Mouse (Mus musculus) forebrain, embryonic 15.5 days (tissue): ENCODE data around the gene Dpy19l1. TPM values are rescaled to one million over a fixed set of nuclear protein-coding genes. Genes with fewer than 3 reads are reported as not detected.

Experiments used
- ATAC-seq: fragments of 200-750 bp; cut with Nextera tagmentation; replicated peaks from 2 replicates; pipeline ENCODE4 v1.8.0; 2017; ENCODE audit warnings: mild to moderate bottlenecking, moderate TSS enrichment, moderate library complexity
- H3K27ac ChIP-seq: fragments of 300-500 bp; sonication (generic); replicated peaks from 2 replicates; pipeline ENCODE4 v1.5.1; 2015; ENCODE audit warnings: mild to moderate bottlenecking, inconsistent platforms
- H3K27me3 ChIP-seq: fragments of 300-500 bp; sonication (generic); 2 replicates; pipeline ENCODE4 v1.6.1; 2015; ENCODE audit warnings: inconsistent platforms
- H3K36me3 ChIP-seq: fragments of 300-500 bp; sonication (generic); 2 replicates; pipeline ENCODE4 v1.6.1; 2015; ENCODE audit warnings: mild to moderate bottlenecking, inconsistent platforms
- H3K4me1 ChIP-seq: fragments of 300-500 bp; sonication (generic); 2 replicates; pipeline ENCODE4 v1.6.1; 2015; ENCODE audit warnings: inconsistent platforms
- H3K4me2 ChIP-seq: fragments of 300-500 bp; sonication (generic); replicated peaks from 2 replicates; pipeline ENCODE4 v1.6.1; 2015; ENCODE audit warnings: mild to moderate bottlenecking, inconsistent platforms
- H3K4me3 ChIP-seq: fragments of 300-500 bp; sonication (generic); 2 replicates; pipeline ENCODE4 v1.5.1; 2015; ENCODE audit warnings: mild to moderate bottlenecking, inconsistent platforms
- H3K9ac ChIP-seq: fragments of 300-500 bp; sonication (generic); replicated peaks from 2 replicates; pipeline ENCODE4 v1.6.1; 2015; ENCODE audit warnings: mild to moderate bottlenecking, inconsistent platforms
- H3K9me3 ChIP-seq: fragments of 300-500 bp; sonication (generic); 2 replicates; pipeline ENCODE4 v1.6.1; 2016; ENCODE audit warnings: inconsistent platforms
- WGBS: fragments of 180-500 bp; shearing (Covaris S2); methylation state at CpG from one replicate; pipeline ENCODE4 v1.1.7; 2015; ENCODE audit warnings: mixed read lengths; 5-methylcytosine and 5-hydroxymethylcytosine counted together
- polyA plus RNA-seq: library from polyadenylated mRNA; unstranded; fragments of >200 nt; fragmentation: Nextera tagmentation; extraction: Ambion mirVana; gene quantifications from 2 replicates; pipeline ENCODE4 v1.2.1, GENCODE M21; 2015

Gene Dpy19l1
- polyA plus RNA-seq: 34.7 and 52.8 TPM in 2 replicates

DNA sequence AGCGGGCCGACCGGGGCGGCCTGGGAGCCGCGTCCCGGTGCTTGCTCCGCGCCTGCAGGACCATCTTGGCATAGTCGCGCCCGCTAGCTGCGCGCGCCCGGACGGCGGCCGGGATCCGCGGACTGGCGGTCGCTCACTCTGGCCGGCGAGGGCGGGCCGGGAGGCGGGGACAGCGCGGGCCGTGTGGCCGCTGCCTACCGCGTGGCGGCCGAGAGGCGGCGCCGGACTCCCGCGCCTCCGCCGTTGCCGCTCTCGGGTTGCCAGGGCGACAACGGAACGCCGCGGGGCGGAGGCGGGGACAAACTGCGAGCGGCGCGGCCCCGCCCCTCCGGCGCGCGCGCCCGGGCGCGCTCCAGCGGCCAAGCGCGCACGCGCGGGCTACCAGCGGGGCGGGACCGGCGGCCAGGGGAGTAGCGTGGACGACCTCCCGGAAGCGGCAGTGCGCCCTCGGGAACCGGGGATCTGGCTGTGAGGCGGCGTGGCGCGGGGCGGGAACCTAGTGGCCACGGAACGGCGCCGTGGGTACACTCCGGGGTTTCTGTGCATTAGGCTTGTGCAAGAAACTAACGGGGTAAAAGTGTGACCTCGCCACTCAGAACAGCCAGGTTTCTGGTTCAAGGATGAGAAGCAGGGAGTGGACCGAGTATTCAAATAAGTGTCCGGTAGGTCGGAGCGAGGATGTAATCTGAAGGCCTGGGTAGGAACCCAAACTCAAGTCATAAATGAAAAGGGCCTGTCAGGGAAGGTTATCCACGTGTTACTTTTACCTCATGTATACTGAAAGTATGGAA, at the start of gene Dpy19l1:
Gene Dpy19l1 (minus strand): TSS at position 74 of the 791 bp plus-strand sequence.
- Histone ChIP-seq H3K4me1 (peaks cover 39% of the 10 kb centered on the region), H3K4me3 (peak within 1 kb of the TSS; percentile 77), H3K27ac (peak within 1 kb of the TSS; percentile 93), H3K27me3 (no peaks in the 10 kb centered on the region), H3K9ac (peak within 1 kb of the TSS; percentile 69), H3K4me2 (peak within 1 kb of the TSS; percentile 75), H3K36me3 (no peaks in the 10 kb centered on the region), H3K9me3 (no peaks in the 10 kb centered on the region)
- peak; percentile 96 for ATAC-seq
- WGBS: under 1% methylated on average over 96 of the region's 99 CpGs

DNA sequence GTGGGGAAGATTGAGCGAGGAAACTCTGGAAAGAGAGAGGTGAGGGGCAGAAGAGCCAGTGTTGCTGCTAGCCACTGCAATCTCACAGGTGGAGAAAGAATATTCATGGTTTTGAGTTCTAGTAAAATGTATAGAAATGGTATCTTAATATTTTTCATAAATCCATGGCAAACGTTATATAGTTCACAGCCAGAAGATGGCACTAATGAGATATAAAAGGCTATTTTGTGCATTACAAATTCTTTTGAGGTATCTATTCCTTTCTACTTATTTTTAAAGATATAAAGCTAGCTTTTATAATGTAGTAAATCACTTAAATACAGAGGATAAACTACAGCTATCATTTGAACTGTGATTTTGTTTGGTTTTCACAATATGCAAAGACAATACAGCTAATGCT, 35.2 kb upstream of the Dpy19l1 start:
- 43% methylated on average over 2 of the region's 2 CpGs for WGBS
- Histone ChIP-seq H3K9me3 (no peaks in the 10 kb centered on the region), H3K4me3 (no peak overlapping the region), H3K4me1 (no peaks in the 10 kb centered on the region), H3K4me2 (no peak overlapping the region), H3K27ac (no peak overlapping the region), H3K36me3 (no peaks in the 10 kb centered on the region), H3K9ac (no peak overlapping the region), H3K27me3 (no peaks in the 10 kb centered on the region)
- ATAC-seq: no peak

DNA sequence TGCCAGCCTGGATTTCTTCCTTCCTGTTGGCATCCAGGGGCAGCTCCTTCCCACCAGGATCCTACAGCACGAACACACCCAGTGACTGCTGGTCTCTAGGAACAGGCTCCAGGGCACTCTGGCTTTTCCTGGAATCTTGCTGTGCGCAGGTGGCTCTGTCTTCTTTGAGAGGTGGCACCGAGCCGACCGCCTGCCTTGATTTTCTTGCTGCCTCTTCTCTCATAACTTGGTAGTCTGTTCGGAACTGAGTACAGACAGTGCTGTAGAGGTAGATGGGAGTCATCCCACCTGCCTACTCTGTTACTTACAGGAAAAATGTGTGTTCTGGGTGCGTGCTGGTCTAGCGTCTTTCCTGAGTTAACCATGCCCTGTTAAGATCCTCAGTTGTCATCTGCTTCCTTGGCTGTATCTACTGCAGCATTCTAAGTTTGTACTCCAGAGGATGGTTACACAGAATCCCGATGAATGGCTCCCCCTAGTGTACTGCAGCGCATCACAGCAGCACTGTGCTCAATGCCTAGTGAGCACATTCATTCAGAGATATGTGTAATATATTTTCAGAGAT, 13.7 kb upstream of the Dpy19l1 start:
- ATAC-seq: peak; percentile 96
- no peak overlapping the region for H3K9ac ChIP-seq
- H3K27ac ChIP-seq: peak overlapping the region; percentile 35; the same call in 1 of the 2 replicates
- no peaks in the 10 kb centered on the region for H3K9me3 ChIP-seq
- H3K4me3 ChIP-seq: no peak overlapping the region
- no peak overlapping the region for H3K4me2 ChIP-seq
- H3K4me1 ChIP-seq: peaks cover 10% of the 10 kb centered on the region
- 60% methylated on average over 10 of the region's 10 CpGs for WGBS
- no peaks in the 10 kb centered on the region for H3K36me3 ChIP-seq
- no peaks in the 10 kb centered on the region for H3K27me3 ChIP-seq

DNA sequence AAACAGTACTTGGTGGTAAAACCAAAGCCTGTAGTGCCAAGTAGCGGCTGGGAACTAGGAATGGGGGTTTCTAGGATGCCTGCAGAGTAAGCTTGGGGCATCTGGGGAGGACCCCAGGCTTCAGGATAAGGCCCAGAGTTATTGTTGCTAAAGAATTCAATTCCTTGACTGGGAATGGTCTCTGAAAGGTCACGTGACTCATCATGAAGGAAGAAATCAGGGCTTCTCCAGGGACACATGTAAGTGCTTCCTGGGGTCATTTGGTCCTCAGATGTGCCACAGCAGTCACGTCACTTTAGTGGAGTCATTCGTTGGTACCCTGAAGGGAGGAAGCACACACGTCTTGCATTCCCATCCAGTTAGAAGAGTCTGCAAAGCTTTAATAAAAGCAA, 11.1 kb upstream of the Dpy19l1 start:
- no peak for ATAC-seq
- H3K4me3 ChIP-seq: no peak overlapping the region
- H3K27ac ChIP-seq: no peak overlapping the region
- 78% methylated on average over 5 of the region's 5 CpGs for WGBS
- H3K27me3 ChIP-seq: no peaks in the 10 kb centered on the region
- H3K9ac ChIP-seq: no peak overlapping the region
- H3K4me2 ChIP-seq: no peak overlapping the region
- no peaks in the 10 kb centered on the region for H3K36me3 ChIP-seq
- H3K9me3 ChIP-seq: no peaks in the 10 kb centered on the region
- H3K4me1 ChIP-seq: peaks cover 10% of the 10 kb centered on the region

DNA sequence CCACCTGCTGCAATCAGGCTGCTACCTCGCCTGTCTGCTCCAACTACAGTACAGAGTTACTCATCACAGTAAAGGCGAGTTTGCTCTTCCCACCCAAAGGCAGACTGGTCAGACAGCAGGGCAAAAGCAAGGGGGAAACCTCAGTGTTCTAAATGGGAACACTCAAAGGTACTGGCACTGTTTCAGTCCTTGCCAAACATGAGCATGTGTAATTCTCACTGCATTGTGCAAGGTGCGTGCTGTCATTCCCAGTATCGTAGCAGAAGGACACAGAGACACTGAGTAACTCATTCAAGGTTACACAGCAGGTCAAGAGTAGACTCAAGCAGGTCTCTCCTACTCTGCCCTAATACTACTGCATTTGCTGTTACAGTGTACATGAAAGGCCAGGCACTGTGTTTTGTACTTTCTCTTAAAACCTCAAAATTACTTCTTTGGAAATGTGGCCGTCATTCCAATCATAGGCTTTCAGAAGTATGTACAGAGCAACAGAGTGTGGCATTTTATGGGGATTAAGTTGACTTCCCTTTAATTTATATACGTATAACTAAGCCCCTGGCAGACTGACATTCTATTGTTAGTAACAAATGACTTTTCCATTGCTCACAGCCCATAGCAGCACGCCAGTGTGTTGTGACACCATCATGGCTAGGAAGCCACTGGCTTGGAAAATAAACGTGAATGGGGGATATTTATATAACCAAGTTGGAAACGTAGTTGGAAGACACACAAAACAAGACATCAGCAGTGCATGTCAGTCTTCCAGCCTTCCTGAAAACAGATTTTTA, 10.5 kb upstream of the Dpy19l1 start:
- H3K9me3 ChIP-seq: no peaks in the 10 kb centered on the region
- H3K36me3 ChIP-seq: no peaks in the 10 kb centered on the region
- no peaks in the 10 kb centered on the region for H3K27me3 ChIP-seq
- H3K27ac ChIP-seq: no peak overlapping the region
- H3K9ac ChIP-seq: no peak overlapping the region
- H3K4me2 ChIP-seq: no peak overlapping the region
- peaks cover 10% of the 10 kb centered on the region for H3K4me1 ChIP-seq
- ATAC-seq: no peak
- H3K4me3 ChIP-seq: no peak overlapping the region
- WGBS: 67% methylated on average over 9 of the region's 9 CpGs

DNA sequence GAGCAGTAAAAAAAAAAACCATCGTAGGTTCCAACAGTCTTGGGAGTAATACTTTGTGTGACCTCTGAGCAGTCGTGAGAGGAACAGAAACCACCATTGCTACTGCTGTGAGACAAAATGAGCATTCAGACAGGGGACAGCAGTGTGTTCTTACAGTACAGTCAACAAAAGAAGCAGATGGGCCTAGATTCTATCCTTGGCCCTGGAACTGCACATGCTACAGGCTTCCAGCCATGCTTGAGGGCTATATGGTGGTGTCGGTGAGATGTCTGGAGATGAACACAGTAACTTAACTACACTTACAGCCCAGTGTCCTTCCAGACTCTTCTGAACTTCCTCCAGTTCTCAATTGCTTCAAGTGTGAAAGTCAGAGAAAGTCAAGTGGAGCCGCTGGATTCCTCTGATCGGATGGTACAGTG, 9.2 kb upstream of the Dpy19l1 start:
- ATAC-seq: no peak
- Histone ChIP-seq H3K27ac (no peak overlapping the region), H3K9me3 (no peaks in the 10 kb centered on the region), H3K4me2 (no peak overlapping the region), H3K36me3 (no peaks in the 10 kb centered on the region), H3K9ac (no peak overlapping the region), H3K27me3 (no peaks in the 10 kb centered on the region), H3K4me1 (peaks cover 10% of the 10 kb centered on the region), H3K4me3 (no peak overlapping the region)
- 96% methylated on average over 5 of the region's 5 CpGs for WGBS

DNA sequence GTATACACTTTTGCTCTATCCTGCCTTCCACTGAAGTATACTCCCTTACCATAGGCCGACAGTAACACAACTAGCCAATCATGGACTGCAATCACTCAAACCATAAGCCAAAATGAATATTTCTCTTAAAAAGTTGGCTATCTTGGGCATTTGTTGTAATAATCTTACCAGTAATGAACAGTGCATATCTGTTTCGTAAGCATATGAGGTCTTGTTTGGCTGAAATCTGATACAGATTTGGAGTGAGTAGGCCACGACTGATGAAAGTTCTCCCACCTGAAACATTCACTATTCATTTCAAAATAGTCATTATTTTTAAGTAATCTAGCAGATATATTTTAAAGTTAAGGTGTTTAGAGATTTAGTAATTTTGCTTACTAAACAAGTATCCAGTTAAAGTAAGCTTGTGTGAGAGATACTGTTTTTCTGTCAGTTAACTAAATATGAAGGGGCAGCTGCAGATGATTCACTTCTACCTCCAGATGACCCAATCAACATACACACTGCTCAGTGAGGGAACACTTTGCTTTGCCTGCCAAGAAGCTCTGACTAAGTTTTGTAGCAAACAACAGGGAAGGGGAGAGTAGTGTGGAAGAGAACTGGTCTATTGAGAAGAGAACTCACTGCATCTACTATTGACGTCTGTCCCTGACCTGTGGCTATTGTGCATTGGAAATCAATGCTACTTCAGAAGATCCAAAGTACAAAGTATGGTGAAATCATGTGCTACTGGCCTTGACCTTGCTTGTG, 8.6 kb upstream of the Dpy19l1 start:
- Histone ChIP-seq H3K27ac (no peak overlapping the region), H3K36me3 (no peaks in the 10 kb centered on the region), H3K4me2 (no peak overlapping the region), H3K4me3 (no peak overlapping the region), H3K4me1 (peaks cover 7% of the 10 kb centered on the region), H3K27me3 (no peaks in the 10 kb centered on the region), H3K9ac (no peak overlapping the region), H3K9me3 (no peaks in the 10 kb centered on the region)
- 84% methylated on average over 4 of the region's 4 CpGs for WGBS
- no peak for ATAC-seq

DNA sequence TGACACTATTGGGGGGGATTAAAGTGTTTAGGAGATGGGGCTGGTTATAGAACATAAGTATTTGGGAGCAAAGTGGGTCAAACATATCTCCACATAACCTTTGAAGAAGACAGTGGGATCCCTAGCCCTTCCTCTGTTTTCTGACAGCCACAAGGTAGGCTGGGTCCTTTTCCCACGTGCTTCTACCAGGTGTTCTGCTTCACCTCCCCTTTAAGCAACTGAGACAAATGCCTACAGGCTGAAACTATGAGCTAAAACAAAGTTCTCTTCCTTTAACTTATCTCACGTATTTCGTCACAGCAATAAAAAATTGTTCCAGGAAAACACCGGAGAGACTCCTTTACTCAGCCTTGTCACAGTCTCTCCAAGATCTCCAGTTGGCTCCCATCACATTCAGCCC, 5.9 kb upstream of the Dpy19l1 start:
- no peak overlapping the region for H3K4me2 ChIP-seq
- ATAC-seq: no peak
- no peaks in the 10 kb centered on the region for H3K36me3 ChIP-seq
- 90% methylated on average over 4 of the region's 4 CpGs for WGBS
- H3K4me3 ChIP-seq: no peak overlapping the region
- no peaks in the 10 kb centered on the region for H3K9me3 ChIP-seq
- no peak overlapping the region for H3K9ac ChIP-seq
- no peaks in the 10 kb centered on the region for H3K27me3 ChIP-seq
- H3K4me1 ChIP-seq: peaks cover 1% of the 10 kb centered on the region; the same call in 1 of the 2 replicates
- no peak overlapping the region for H3K27ac ChIP-seq

DNA sequence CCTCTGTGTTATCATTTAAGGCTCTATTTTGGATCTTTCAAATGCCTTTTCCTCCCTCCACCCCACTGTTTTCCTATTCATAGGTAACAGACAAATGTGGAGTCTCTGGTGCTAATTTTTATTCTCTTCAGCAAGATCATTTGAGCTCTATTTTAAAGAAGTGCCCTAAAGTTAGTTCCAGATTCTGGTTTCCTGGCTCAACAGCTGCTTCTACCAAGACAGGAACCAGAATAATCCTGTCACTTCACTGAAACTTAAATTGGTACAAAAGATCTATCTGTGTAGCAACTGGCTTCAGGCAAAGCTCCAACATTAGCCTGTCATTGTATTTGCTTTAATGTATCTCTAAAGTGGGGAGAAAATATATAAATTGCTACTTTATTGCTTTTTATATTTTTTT, 3.6 kb upstream of the Dpy19l1 start:
- Histone ChIP-seq H3K27ac (no peak overlapping the region), H3K4me2 (no peak overlapping the region), H3K9ac (no peak overlapping the region; the same call in 1 of the 2 replicates), H3K36me3 (no peaks in the 10 kb centered on the region), H3K4me3 (no peak overlapping the region), H3K9me3 (no peaks in the 10 kb centered on the region), H3K27me3 (no peaks in the 10 kb centered on the region), H3K4me1 (peaks cover 12% of the 10 kb centered on the region)
- ATAC-seq: no peak

DNA sequence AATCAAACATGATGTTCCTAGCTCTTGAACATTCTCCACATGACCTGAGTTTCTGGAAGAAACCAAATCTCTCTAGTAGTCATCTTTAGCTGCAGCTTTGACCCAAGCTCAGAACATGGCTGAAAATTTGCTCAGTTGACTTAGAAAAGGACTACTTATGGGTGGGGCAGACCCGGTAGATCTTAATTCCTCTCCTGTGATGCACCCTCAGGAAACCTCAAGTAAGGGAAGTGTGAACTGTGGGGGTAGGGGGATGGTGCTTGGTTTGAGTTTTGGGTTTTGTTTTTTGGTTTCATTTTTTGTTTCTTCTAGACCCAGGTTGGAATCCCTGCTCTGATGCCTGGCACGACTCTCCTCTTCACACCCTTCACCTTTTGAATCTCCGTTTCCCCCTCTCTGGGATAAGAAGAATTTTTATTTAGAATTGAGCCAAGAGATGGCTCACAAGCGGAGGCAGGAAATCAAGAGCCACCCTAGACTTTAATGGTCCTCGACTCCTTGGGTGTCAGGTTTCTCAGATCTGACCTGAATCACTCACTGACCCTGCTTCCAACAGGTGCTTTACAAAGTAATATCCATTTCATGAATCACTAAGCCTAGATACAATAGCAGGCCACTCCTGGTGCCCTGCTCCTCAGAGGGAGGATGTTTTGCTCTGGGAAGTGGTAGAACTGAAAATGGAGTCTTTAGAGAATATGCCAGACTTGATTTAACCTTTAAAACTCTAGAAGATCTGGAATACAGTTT, 2.2 kb upstream of the Dpy19l1 start:
- Histone ChIP-seq H3K9ac (no peak overlapping the region), H3K36me3 (no peaks in the 10 kb centered on the region), H3K9me3 (no peaks in the 10 kb centered on the region), H3K27me3 (no peaks in the 10 kb centered on the region), H3K4me2 (no peak overlapping the region), H3K27ac (no peak overlapping the region), H3K4me1 (peaks cover 25% of the 10 kb centered on the region), H3K4me3 (no peak overlapping the region)
- ATAC-seq: no peak
- 79% methylated on average over 5 of the region's 5 CpGs for WGBS

DNA sequence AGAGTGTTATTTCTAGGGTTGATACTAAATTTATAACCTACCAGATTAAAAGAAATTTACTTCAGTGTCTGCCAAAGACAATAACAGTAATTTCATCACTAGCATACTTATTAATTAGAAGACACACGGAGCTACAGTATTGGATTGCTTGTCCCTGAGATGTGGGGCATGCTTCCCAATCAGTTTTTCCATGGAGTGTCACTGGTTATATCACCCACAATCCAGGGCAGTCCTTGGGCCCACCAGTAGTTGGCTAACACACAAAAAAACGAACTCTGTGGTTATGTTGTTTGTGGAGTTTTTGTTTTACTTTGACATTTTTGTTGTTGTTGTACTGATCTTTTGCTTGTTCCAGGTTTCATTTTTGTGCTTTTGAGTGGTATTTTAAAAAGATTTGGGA, 1.4 kb upstream of the Dpy19l1 start:
- H3K4me3 ChIP-seq: no peak overlapping the region
- ATAC-seq: no peak
- H3K4me1 ChIP-seq: peaks cover 32% of the 10 kb centered on the region
- WGBS: 52% methylated on average over 2 of the region's 2 CpGs
- H3K27me3 ChIP-seq: no peaks in the 10 kb centered on the region
- 0 out of 2 replicates have a peak overlapping the region, but pooled peaks have one; percentile 27 for H3K27ac ChIP-seq
- H3K9ac ChIP-seq: no peak overlapping the region
- no peak overlapping the region for H3K4me2 ChIP-seq
- no peaks in the 10 kb centered on the region for H3K9me3 ChIP-seq
- no peaks in the 10 kb centered on the region for H3K36me3 ChIP-seq
